10 mouse cellular contexts compared by ENCODE assay signal in the genomic region with DNA sequence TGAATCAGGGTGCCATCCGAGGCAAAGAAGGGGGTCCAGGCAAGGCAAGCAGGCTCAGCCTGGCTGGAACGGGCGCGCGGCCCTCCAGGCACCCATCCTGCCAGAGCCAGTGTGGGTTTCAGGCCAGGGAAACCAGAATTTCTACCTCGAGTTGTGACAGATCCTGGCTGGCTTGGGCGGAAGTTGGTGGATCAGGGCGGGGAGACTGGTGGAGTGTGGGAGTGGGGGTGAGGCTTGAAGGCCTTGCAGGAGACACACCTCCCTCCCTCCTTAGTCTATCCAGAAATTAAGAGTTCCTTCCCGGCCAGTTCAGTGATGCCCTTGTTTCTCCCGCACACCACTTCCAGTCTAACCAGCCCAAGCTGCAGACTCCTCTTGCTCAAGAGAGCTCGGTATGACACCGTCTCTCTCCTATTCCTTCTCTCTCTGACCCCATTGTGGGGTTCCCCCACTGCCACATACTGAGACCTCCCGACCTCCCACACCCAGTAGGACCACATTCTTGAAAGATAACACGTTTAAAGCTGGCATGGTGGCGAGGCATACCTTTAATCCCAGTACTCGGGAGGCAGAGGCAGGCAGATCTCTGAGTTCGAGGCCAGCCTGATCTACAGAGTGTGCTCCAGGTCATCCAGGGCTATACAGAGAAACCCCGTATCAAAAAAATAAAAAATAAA. TPM values are rescaled to one million over a fixed set of nuclear protein-coding genes. Genes with fewer than 3 reads are reported as not detected.
DNase-seq lines count a peak whose midpoint lies in the region; ATAC-seq lines count a peak whose summit lies in the region.
"Had no signal": no experiment of that assay in that cellular context is flagged by ENCODE, and none has a peak within 500 bp of the region (broad histone marks: within the 10 kb centered on the region; RNA-seq: fewer than 3 reads in every experiment).

No protein-coding gene starts in this region.

- H3K27ac ChIP-seq in forebrain, embryonic 16.5 days (ENCODE audit: low read length): no peak overlapping the region
- no peak overlapping the region for H3K27ac ChIP-seq in forebrain, embryonic 14.5 days (ENCODE audit: low read depth, low read length)

- DNase-seq in forebrain, embryonic 14.5 days (ENCODE audit: low spot score): no peak
- DNase-seq in R1 (ENCODE audit: low read depth, low spot score): peak; percentile 59
- DNase-seq in kidney, postnatal 14 days: peak; percentile 72
- no peak for DNase-seq in frontal cortex, postnatal 36 days (ENCODE audit: low spot score in 2 of 2)
- DNase-seq in cerebellum, postnatal 10 days: no peak
- DNase-seq: embryo, embryonic 11 days; layer of hippocampus, adult 9-11 months had no signal

- H3K36me3 ChIP-seq in forebrain, embryonic 16.5 days (ENCODE audit: control insufficient read depth, insufficient read depth): no peaks in the 10 kb centered on the region
- H3K36me3 ChIP-seq in forebrain, embryonic 14.5 days (ENCODE audit: control insufficient read depth, insufficient read depth, low read length): peaks cover 10% of the 10 kb centered on the region

- 0 out of 2 replicates have a peak overlapping the region, but pooled peaks have one; percentile 15 for H3K9ac ChIP-seq in forebrain, embryonic 16.5 days (replicated peaks; ENCODE audit: low read depth, low read length)
- no peak overlapping the region for H3K9ac ChIP-seq in forebrain, embryonic 14.5 days (ENCODE audit: low read length)

- ATAC-seq in forebrain, embryonic 16.5 days: no peak
- ATAC-seq in forebrain, embryonic 14.5 days: no peak
- ATAC-seq in megakaryocyte, adult 5-6 weeks (ENCODE audit: poor library complexity, severe bottlenecking): peak; percentile 39
- ATAC-seq in inflammation-experienced regulatory T-cells, adult 6 months: no peak

- no peak overlapping the region for H3K4me3 ChIP-seq in forebrain, embryonic 16.5 days (replicated peaks; ENCODE audit: low read length)
- H3K4me3 ChIP-seq in forebrain, embryonic 14.5 days (ENCODE audit: low read depth, low read length): no peak overlapping the region

- H3K4me2 ChIP-seq in forebrain, embryonic 16.5 days (ENCODE audit: low read length): no peak overlapping the region
- no peak overlapping the region for H3K4me2 ChIP-seq in forebrain, embryonic 14.5 days (ENCODE audit: low read length)

- peaks cover 23% of the 10 kb centered on the region for H3K4me1 ChIP-seq in forebrain, embryonic 16.5 days (replicated peaks; ENCODE audit: control insufficient read depth, insufficient read depth, low read length)
- H3K4me1 ChIP-seq in forebrain, embryonic 14.5 days (ENCODE audit: control insufficient read depth, insufficient read depth, low read length): peaks cover 4% of the 10 kb centered on the region; the same call in 1 of the 2 replicates

- no peaks in the 10 kb centered on the region for H3K27me3 ChIP-seq in forebrain, embryonic 16.5 days (replicated peaks; ENCODE audit: control insufficient read depth, insufficient read depth, low read length)
- no peaks in the 10 kb centered on the region for H3K27me3 ChIP-seq in forebrain, embryonic 14.5 days (replicated peaks; ENCODE audit: control insufficient read depth, insufficient read depth, low read length)

- no peaks in the 10 kb centered on the region for H3K9me3 ChIP-seq in forebrain, embryonic 16.5 days (ENCODE audit: control insufficient read depth, low read length)
- no peaks in the 10 kb centered on the region for H3K9me3 ChIP-seq in forebrain, embryonic 14.5 days (replicated peaks; ENCODE audit: control insufficient read depth, low read length)

- WGBS in forebrain, embryonic 16.5 days: 81% methylated on average over 18 of the region's 18 CpGs
- WGBS in forebrain, embryonic 14.5 days: 81% methylated on average over 18 of the region's 18 CpGs

RNA-seq across cellular contexts. Expression of gene Sema4a, which starts 5.3 kb away (rescaled TPM):
- 16.5 and 25.8 TPM in 2 replicates for polyA plus RNA-seq in forebrain, embryonic 16.5 days (2015; fragmentation: Nextera tagmentation; extraction: Ambion mirVana)
- 12.2 and 15.2 TPM in 2 replicates for polyA plus RNA-seq in forebrain, embryonic 14.5 days (2014; fragmentation: Nextera tagmentation; extraction: Ambion mirVana)
- total RNA-seq in megakaryocyte, adult 5-6 weeks (2015): 171 and 181 TPM in 2 replicates
- 164 and 167 TPM in 2 replicates for total RNA-seq in megakaryocyte, adult 5-6 weeks (2017)
- 10 to 100 TPM; 24.5 to 49.0 (median 28.3) TPM for polyA plus RNA-seq in inflammation-experienced regulatory T-cells, adult 6 months (2017; shearing (Covaris generic))

RNA-seq across cellular contexts. Expression of gene Slc25a44, which starts 30.8 kb away (rescaled TPM):
- 36.2 and 37.1 TPM in 2 replicates for polyA plus RNA-seq in forebrain, embryonic 16.5 days (2015; fragmentation: Nextera tagmentation; extraction: Ambion mirVana)
- 30.8 and 36.1 TPM in 2 replicates for polyA plus RNA-seq in forebrain, embryonic 14.5 days (2014; fragmentation: Nextera tagmentation; extraction: Ambion mirVana)
- total RNA-seq in megakaryocyte, adult 5-6 weeks (2015): 11.4 and 11.6 TPM in 2 replicates
- total RNA-seq in megakaryocyte, adult 5-6 weeks (2017): 17.4 and 18.7 TPM in 2 replicates
- polyA plus RNA-seq in inflammation-experienced regulatory T-cells, adult 6 months (2017; shearing (Covaris generic)): 10 to 100 TPM; 11.2 to 14.6 (median 14.4) TPM

RNA-seq across cellular contexts. Expression of gene Pmf1, which starts 45.6 kb away (rescaled TPM):
- polyA plus RNA-seq in forebrain, embryonic 16.5 days (2015; fragmentation: Nextera tagmentation; extraction: Ambion mirVana): 45.1 and 45.5 TPM in 2 replicates
- polyA plus RNA-seq in forebrain, embryonic 14.5 days (2014; fragmentation: Nextera tagmentation; extraction: Ambion mirVana): 63.2 and 70.6 TPM in 2 replicates
- 115 and 131 TPM in 2 replicates for total RNA-seq in megakaryocyte, adult 5-6 weeks (2015)
- 78.5 and 81.9 TPM in 2 replicates for total RNA-seq in megakaryocyte, adult 5-6 weeks (2017)
- 100 to 1,000 TPM in 1 of 3 experiments, 10 to 100 TPM in 2; 46.3 to 105 (median 50.5) TPM for polyA plus RNA-seq in inflammation-experienced regulatory T-cells, adult 6 months (2017; shearing (Covaris generic))

RNA-seq across cellular contexts. Expression of gene Lmna, which starts 54.0 kb away (rescaled TPM):
- polyA plus RNA-seq in forebrain, embryonic 16.5 days (2015; fragmentation: Nextera tagmentation; extraction: Ambion mirVana): 26.9 and 30.9 TPM in 2 replicates
- 18.0 and 28.5 TPM in 2 replicates for polyA plus RNA-seq in forebrain, embryonic 14.5 days (2014; fragmentation: Nextera tagmentation; extraction: Ambion mirVana)
- 1.5 and 1.9 TPM in 2 replicates for total RNA-seq in megakaryocyte, adult 5-6 weeks (2015)
- total RNA-seq in megakaryocyte, adult 5-6 weeks (2017): 2.5 and 4.5 TPM in 2 replicates
- polyA plus RNA-seq in inflammation-experienced regulatory T-cells, adult 6 months (2017; shearing (Covaris generic)): 1 to 10 TPM; 2.6 to 8.0 (median 4.0) TPM

Comparison
In these comparisons a context has a peak if more than half of its experiments do, and no peak if none do; other contexts are left out.
1. DNase-seq: peak in R1 (single experiment) and kidney, postnatal 14 days (single experiment); none in forebrain, embryonic 14.5 days (single experiment), frontal cortex, postnatal 36 days (0 of 2) and cerebellum, postnatal 10 days (0 of 2).